Mouse (Mus musculus) heart, embryonic 16.5 days (tissue): ENCODE measurements around the gene Sap30l. TPM values are rescaled to one million over a fixed set of nuclear protein-coding genes. Genes with fewer than 3 reads are reported as not detected.

Source experiments
- ATAC-seq: fragments of 200-750 bp; cut with Nextera tagmentation; replicated peaks from 2 replicates; pipeline ENCODE4 v1.8.0; 2017; ENCODE audit warnings: moderate number of reproducible peaks; ENCODE audit not compliant: insufficient read depth, low FRiP score; ENCODE audit errors: extremely low read depth
- H3K27ac ChIP-seq: fragments of 300-500 bp; sonication (generic); 2 replicates; pipeline ENCODE4 v1.5.1; 2014; ENCODE audit warnings: mild to moderate bottlenecking, low read length, control low read depth, moderate library complexity
- H3K27me3 ChIP-seq: fragments of 300-500 bp; sonication (generic); 2 replicates; pipeline ENCODE4 v1.6.1; 2014; ENCODE audit warnings: low read length, mixed read lengths; ENCODE audit not compliant: control insufficient read depth, insufficient read depth
- H3K36me3 ChIP-seq: fragments of 300-500 bp; sonication (generic); 2 replicates; pipeline ENCODE4 v1.6.1; 2014; ENCODE audit not compliant: control insufficient read depth, insufficient read depth
- H3K4me1 ChIP-seq: fragments of 300-500 bp; sonication (generic); 2 replicates; pipeline ENCODE4 v1.6.1; 2014; ENCODE audit warnings: low read length, mixed read lengths; ENCODE audit not compliant: control insufficient read depth, insufficient read depth
- H3K4me2 ChIP-seq: fragments of 300-500 bp; sonication (generic); 2 replicates; pipeline ENCODE4 v1.6.1; 2014; ENCODE audit warnings: low read depth, mild to moderate bottlenecking, control low read depth, low read length
- H3K4me3 ChIP-seq: fragments of 300-500 bp; sonication (generic); 2 replicates; pipeline ENCODE4 v1.5.1; 2014; ENCODE audit warnings: mild to moderate bottlenecking, control low read depth, low read length
- H3K9ac ChIP-seq: fragments of 300-500 bp; sonication (generic); 2 replicates; pipeline ENCODE4 v1.6.1; 2014; ENCODE audit warnings: low read length, control low read depth
- H3K9me3 ChIP-seq: fragments of 300-500 bp; sonication (generic); replicated peaks from 2 replicates; pipeline ENCODE4 v1.6.1; 2016; ENCODE audit warnings: low read length; ENCODE audit not compliant: control insufficient read depth
- WGBS: fragments of 180-500 bp; shearing (Covaris S2); extraction: QIAGEN DNeasy Blood & Tissue Kit; methylation state at CpG from one replicate; pipeline ENCODE4 v1.1.7; 2014; 5-methylcytosine and 5-hydroxymethylcytosine counted together
- polyA plus RNA-seq: library from polyadenylated mRNA; unstranded; fragments of >200 nt; fragmentation: Nextera tagmentation; extraction: Ambion mirVana; gene quantifications from 2 replicates; pipeline ENCODE4 v1.2.1, GENCODE M21; 2015

The Sap30l gene
- polyA plus RNA-seq, 1 experiment from 2014 or later = 5.7 TPM

- Histone ChIP-seq H3K4me3 (no peak overlapping the region), H3K4me2 (no peak overlapping the region), H3K9me3 (no peaks in the 10 kb centered on the region), H3K9ac (no peak overlapping the region), H3K27ac (no peak overlapping the region), H3K4me1 (no peaks in the 10 kb centered on the region; the same call in 1 of the 2 replicates), H3K36me3 (no peaks in the 10 kb centered on the region), H3K27me3 (no peaks in the 10 kb centered on the region)
- no peak for ATAC-seq
- WGBS = 37% methylated on average over 3 of the region's 3 CpGs
Observed at GRCm38 (mm10) chr11:57787913-57788312, 13.5 kb upstream of the Sap30l start.

GRCm38 (mm10) chr11:57790866-57791535, 10.4 kb upstream of the Sap30l start:
- no peaks in the 10 kb centered on the region for H3K27me3 ChIP-seq
- peak overlapping the region; percentile 3; the same call in 1 of the 2 replicates for H3K4me2 ChIP-seq
- H3K4me3 ChIP-seq = no peak overlapping the region
- WGBS = 29% methylated on average over 21 of the region's 21 CpGs
- no peak for ATAC-seq
- no peak overlapping the region for H3K27ac ChIP-seq
- H3K9ac ChIP-seq = no peak overlapping the region
- peaks cover 3% of the 10 kb centered on the region; the same call in 1 of the 2 replicates for H3K4me1 ChIP-seq
- no peaks in the 10 kb centered on the region for H3K9me3 ChIP-seq
- no peaks in the 10 kb centered on the region for H3K36me3 ChIP-seq

GRCm38 (mm10) chr11:57795086-57795485, 6.4 kb upstream of the Sap30l start:
- Histone ChIP-seq H3K27ac (no peak overlapping the region), H3K4me3 (no peak overlapping the region), H3K4me1 (peaks cover 7% of the 10 kb centered on the region), H3K36me3 (no peaks in the 10 kb centered on the region), H3K9ac (no peak overlapping the region), H3K27me3 (no peaks in the 10 kb centered on the region), H3K4me2 (no peak overlapping the region), H3K9me3 (no peaks in the 10 kb centered on the region)
- ATAC-seq = no peak
- 65% methylated on average over 6 of the region's 6 CpGs for WGBS

- no peak overlapping the region for H3K9ac ChIP-seq
- WGBS = 76% methylated on average over 9 of the region's 9 CpGs
- no peaks in the 10 kb centered on the region for H3K36me3 ChIP-seq
- H3K27ac ChIP-seq = no peak overlapping the region
- ATAC-seq = no peak
- no peak overlapping the region for H3K4me3 ChIP-seq
- H3K9me3 ChIP-seq = no peaks in the 10 kb centered on the region
- peaks cover 16% of the 10 kb centered on the region for H3K4me1 ChIP-seq
- no peak overlapping the region for H3K4me2 ChIP-seq
- H3K27me3 ChIP-seq = no peaks in the 10 kb centered on the region
Observed at GRCm38 (mm10) chr11:57797828-57798227, 3.6 kb upstream of the Sap30l start.

- Histone ChIP-seq H3K36me3 (no peaks in the 10 kb centered on the region), H3K4me2 (no peak overlapping the region)
- ATAC-seq = no peak
Observed at GRCm38 (mm10) chr11:57799456-57799855, 2.0 kb upstream of the Sap30l start.

GRCm38 (mm10) chr11:57800266-57800951, 1.0 kb upstream of the Sap30l start:
- Histone ChIP-seq H3K4me3 (peak overlapping the region; percentile 72), H3K4me1 (peaks cover 21% of the 10 kb centered on the region), H3K36me3 (no peaks in the 10 kb centered on the region), H3K27ac (peak overlapping the region; percentile 90), H3K27me3 (no peaks in the 10 kb centered on the region), H3K9ac (peak overlapping the region; percentile 89), H3K4me2 (peak overlapping the region; percentile 84), H3K9me3 (no peaks in the 10 kb centered on the region)
- whole genome bisulfite sequencing = 12% methylated on average over 22 of the region's 22 CpGs
- no peak for ATAC-seq

More at GRCm38 (mm10) chr11:57799456-57799855, 2.0 kb upstream of the Sap30l start:
- 83% methylated on average over 10 of the region's 10 CpGs for WGBS
- Histone ChIP-seq H3K27ac (no peak overlapping the region), H3K4me3 (no peak overlapping the region), H3K9ac (no peak overlapping the region), H3K9me3 (no peaks in the 10 kb centered on the region), H3K4me1 (peaks cover 21% of the 10 kb centered on the region), H3K27me3 (no peaks in the 10 kb centered on the region)

- peak; percentile 57 for ATAC-seq
- 0% methylated on average over 77 of the region's 85 CpGs for WGBS
- H3K27me3 ChIP-seq = no peaks in the 10 kb centered on the region
- peak overlapping the region; percentile 93 for H3K9ac ChIP-seq
- peak overlapping the region; percentile 72 for H3K4me3 ChIP-seq
- peak overlapping the region; percentile 69 for H3K27ac ChIP-seq
- no peaks in the 10 kb centered on the region for H3K36me3 ChIP-seq
- H3K4me1 ChIP-seq = peaks cover 21% of the 10 kb centered on the region
- no peaks in the 10 kb centered on the region for H3K9me3 ChIP-seq
- H3K4me2 ChIP-seq = peak overlapping the region; percentile 95
Observed at GRCm38 (mm10) chr11:57801766-57802510, 501 bp downstream of the Sap30l start.

GRCm38 (mm10) chr11:57802511-57802870, 1.1 kb downstream of the Sap30l start:
- under 1% methylated on average over 18 of the region's 18 CpGs for WGBS
- peak overlapping the region; percentile 69; the same call in 1 of the 2 replicates for H3K27ac ChIP-seq
- no peaks in the 10 kb centered on the region for H3K36me3 ChIP-seq
- peak overlapping the region; percentile 95 for H3K4me2 ChIP-seq
- peak overlapping the region; percentile 72 for H3K4me3 ChIP-seq
- H3K9ac ChIP-seq = peak overlapping the region; percentile 93
- no peaks in the 10 kb centered on the region for H3K9me3 ChIP-seq
- H3K4me1 ChIP-seq = peaks cover 21% of the 10 kb centered on the region
- H3K27me3 ChIP-seq = no peaks in the 10 kb centered on the region
- ATAC-seq = no peak

- no peak overlapping the region for H3K4me3 ChIP-seq
- H3K9me3 ChIP-seq = no peaks in the 10 kb centered on the region
- H3K9ac ChIP-seq = no peak overlapping the region
- H3K27me3 ChIP-seq = no peaks in the 10 kb centered on the region
- H3K4me1 ChIP-seq = peaks cover 18% of the 10 kb centered on the region
- ATAC-seq = no peak
- 85% methylated on average over 3 of the region's 3 CpGs for WGBS
- peaks cover 11% of the 10 kb centered on the region for H3K36me3 ChIP-seq
- H3K27ac ChIP-seq = no peak overlapping the region
- no peak overlapping the region for H3K4me2 ChIP-seq
Observed at GRCm38 (mm10) chr11:57805047-57805446, 3.6 kb downstream of the Sap30l start.
